Mouse (Mus musculus) gastrocnemius, postnatal 36 days (tissue): ENCODE measurements at regions not wholly inside any gene's neighbourhood (a gene's known extent, or its start where the extent isn't known, plus 50 kb on each side); places are given as distances from the start of the nearest gene placed in this dataset.

Experiments
- DNase-seq, 2 experiments: peaks; one replicate each; pipeline ENCODE4 v3.0.0; 2022
- intact Hi-C: fragments of 180-260 bp; cut with DNase I; formaldehyde crosslinking; loops from one replicate; pipeline ENCODE4 v1.15.1; 2025

DNA sequence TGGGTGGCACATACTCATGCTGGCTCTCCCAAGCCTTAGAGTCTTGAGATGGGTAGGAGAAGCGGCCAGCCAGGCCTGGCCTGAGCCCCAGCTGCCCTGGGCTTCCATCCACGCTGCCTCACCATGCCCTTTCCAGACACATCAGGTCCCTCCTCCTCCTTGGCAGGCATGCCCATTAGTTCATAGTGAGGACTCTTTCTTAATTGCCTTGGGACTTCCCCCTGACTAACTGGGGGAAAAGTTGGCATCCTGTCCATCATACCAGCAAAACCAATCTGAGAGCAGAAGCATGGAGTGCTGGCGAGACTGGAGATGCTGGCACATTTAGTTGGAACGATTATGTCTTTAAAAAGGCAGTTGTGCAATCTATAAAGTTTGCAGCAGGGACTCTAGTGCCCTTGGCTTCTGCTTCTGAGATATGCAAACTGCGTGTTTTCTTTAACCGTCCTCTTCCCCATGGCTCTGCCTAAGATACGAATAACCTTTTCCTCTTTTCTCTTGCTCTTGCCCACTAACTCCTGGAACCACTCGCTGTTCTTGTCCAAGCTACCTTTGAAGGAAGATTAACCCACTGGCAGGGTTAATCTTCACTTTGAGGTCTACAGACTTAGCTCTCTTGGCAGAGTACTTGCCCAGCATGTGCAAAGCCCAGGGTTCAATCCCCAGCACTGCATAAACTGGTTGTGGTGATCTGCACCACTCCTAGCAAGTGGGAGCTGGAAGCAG lies 62.2 kb upstream of the Tle3 start:
- peak; percentile 46 to 53 for DNase-seq
- intact Hi-C loops: loop anchor here (5.0 kb wide), 1 partner anchor 347 kb away; no protein-coding TSS in a partner anchor

DNA sequence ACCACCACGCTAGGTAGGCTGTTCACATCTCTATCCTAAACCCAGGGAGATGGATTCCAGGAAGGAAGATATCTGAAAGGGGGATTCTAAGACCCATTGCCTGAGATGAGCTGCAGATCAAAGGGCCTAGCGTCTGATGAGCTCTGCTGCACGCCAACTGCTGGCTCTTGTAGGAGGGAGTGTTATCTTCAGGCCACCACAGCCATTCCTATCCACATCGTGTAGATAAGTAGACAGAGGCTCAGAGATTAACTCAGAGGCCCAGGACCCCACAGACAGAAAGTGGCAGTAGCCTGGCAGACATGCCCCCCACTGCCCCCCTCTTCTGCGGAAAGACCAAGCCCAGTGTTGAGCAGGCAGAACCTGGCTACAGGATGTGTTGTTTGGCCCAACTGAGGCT lies 61.6 kb upstream of the Tle3 start:
- DNase-seq: no peak
- intact Hi-C loops: loop anchor here (5.0 kb wide), 1 partner anchor 347 kb away; no protein-coding TSS in a partner anchor

DNA sequence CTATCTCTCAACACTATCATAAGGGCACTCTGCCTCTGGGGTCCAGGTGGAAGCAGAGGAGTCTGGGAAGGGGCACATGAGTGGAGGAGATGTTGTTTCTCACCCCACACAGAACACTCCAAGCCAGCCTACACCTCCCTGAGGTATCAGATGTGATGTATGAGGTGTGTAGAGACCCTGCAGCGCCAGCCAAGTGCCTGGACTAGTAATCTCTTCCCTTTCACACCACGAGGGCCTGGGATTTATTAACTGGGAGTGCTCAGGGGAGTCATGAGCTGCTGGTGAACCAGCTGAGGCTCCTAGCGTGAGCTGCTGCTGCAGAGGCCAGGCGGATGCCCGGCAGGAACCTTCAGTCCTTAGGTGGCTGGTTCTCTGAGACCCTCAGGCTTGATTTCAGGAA lies 60.6 kb upstream of the Tle3 start:
- DNase-seq: no peak
- intact Hi-C loops: loop anchor here (5.0 kb wide), 1 partner anchor 346 kb away; no protein-coding TSS in a partner anchor

DNA sequence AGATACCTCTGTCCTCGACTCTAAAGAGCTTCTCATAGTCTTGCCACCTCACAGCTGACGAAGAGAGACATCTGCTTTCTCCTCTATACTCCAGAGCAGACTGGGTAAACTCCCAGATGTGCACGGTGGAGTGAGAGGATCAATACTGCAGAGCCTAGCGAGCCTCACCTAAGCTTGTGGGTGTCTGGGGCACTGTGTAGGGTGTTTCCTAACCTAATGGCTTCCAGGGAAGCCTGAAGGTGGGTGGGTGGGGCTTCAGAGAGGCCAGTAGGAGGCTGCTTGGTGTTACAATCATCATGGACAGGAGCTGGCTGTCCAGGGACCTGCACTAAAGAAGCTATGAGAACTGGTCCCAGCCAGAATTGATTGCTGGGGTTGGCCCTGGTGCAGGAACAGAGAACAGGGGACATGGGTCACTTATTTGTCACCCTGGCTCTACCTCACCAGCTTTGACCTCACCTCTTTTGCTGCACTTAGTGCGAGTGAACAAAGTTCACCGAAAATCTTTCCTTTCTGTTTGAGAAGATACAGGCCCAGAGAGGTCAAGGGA lies 57.5 kb upstream of the Tle3 start:
- intact Hi-C loops: loop anchor here (5.0 kb wide), 1 partner anchor 343 kb away; no protein-coding TSS in a partner anchor
- no peak for DNase-seq

DNA sequence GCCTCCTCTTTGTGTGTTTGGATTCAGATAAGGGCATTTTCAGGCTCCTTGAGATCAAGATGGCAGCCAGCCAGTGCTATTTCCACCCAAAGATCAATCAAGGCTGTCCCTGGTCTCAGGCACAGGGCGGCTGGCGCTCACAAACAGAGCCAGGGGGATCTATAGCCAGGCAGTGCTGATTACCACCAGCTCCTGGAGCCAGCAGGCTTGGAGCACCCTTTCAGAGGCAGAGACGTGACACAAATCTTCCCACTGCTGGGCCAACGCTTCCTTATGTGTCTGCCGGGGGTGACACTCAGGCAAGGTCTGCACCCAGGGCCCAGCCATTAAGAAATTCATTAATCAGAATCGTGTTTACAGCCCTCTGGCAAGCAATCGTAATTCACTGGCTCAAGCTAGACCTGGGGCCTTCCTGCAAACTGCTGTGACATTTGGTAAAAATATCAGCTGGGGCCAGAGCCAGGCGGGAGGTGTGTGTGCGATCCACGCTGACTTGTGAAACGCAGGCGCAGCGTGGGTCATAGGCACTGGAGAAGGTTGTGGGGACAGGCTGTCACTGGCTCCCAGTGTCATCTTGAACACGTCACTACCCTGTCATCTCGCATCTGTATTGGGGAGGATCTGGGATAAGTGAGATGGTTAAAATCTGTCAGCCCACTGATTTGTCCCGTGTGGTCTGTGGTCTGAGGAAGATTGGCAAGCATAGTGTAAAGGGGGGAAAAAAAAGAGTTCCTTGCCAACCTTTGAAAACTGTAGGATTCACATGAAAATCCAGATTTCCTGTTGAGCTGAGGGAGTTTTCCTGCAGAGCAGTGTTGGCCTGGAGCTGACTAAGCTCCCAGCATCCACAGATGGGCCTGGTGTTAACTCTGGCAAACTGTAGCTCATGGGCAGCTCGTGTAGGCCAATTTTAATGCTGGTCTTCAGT lies 56.5 kb upstream of the Tle3 start:
- intact Hi-C loops: no loop called here
- peak; percentile 35 to 51 for DNase-seq

DNA sequence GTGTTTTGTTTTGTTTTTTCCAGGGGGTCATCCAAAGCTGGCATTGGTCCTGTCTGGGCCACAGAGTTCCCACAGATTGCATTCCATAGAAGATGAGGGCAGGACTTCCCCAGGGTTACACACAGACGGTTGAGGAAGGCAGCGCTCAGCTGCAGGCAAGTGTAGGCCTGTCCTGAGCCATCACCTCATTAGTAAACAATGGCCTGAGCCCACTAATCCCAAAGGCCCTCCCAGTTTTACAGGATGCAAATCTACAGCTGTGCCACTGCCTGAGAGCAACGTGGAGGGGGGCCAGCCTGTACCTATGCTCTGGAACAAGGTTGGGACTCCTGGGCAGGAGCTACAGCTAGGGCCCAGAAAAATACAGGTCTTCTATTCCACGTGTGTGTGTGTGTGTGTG lies 55.7 kb upstream of the Tle3 start:
- DNase-seq: no peak
- intact Hi-C loops: no loop called here

DNA sequence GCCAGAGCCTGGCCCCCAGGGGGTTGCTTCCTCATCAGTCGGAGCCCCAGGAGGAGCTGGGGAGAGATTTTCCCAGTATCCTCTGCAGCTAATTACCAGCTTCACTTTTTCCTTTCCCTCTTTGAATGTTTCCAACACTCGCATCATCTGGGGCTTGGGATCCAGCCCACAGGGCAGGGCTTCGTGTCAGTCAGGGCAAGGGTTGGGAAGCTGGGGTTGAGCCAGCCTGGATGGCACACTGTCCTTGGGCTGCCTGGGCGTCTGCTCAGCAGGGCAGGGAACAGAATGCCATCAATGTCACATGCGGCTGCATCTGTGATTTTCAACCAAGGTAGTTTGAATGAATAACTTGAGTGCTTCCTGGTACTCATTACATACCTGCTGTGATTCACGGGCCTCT lies 52.4 kb upstream of the Tle3 start:
- intact Hi-C loops: no loop called here
- DNase-seq: no peak

DNA sequence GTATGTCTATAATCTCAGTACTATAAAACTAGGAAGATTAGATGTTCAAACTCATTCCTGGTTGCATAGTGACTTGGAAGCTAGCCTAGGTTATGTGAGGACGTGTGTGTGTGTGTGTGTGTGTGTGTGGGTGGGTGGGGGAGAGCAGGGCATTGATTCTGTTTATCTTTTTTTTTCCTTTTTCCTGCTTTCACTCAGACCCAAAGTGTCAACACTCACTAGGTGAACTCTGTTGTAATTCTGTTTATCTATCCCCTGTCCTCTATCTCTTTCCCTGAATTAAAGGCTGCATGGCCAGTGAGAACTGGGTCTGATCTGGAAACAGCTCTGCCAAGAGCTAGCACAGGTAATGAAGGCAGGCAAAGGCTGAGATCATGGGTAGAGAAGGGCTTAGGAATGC lies 50.9 kb upstream of the Tle3 start:
- intact Hi-C loops: no loop called here
- DNase-seq: no peak

DNA sequence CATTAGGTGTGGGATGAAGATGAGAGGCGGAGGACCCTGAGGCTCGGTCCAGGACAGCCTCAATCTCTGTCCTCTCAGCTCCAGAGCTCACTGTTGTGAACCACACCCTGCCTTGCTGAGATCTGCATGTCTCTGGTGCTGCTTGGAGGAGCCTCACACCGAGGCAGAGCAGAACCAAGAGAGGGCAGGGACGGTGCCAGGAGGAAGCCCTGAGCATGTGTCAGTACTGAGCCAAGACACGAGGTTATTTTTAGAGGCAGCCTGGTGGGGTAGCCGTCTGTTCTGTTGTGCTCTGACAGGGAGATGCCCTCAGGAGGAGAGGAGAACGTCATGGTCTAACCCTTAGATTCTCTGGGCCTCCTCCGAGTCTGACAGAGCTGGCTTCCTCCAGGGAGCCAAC lies 50.3 kb upstream of the Tle3 start:
- intact Hi-C loops: no loop called here

DNA sequence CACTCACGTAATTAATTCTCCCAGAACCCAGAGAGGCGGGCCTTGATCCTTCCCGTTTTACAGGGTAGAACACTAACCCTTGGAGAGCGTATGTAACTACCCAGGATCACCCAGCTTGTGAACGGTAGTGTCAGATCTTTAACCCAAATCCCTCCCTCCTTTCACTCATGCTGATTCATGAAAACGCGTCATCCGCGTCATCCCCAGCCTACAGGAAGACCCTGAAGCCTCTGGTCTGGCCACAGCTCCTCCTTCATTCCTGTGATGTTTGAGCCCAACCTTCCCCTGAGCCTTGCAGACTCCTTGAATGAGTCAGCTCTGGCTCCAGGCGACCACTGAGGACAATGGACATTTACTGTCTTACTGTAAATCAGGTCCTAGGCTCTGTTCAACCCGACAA lies 49.8 kb upstream of the Tle3 start:
- no peak for DNase-seq
- intact Hi-C loops: no loop called here

More for the DNA sequence above, 50.3 kb upstream of the Tle3 start:
- DNase-seq: no peak
